Mouse (Mus musculus) embryonic facial prominence, embryonic 14.5 days (tissue): ENCODE data around the gene Dok1. TPM values are rescaled to one million over a fixed set of nuclear protein-coding genes. Genes with fewer than 3 reads are reported as not detected.

ENCODE experiments used
- ATAC-seq: fragments of 200-750 bp; cut with Nextera tagmentation; 2 replicates; pipeline ENCODE4 v1.8.0; 2017; ENCODE audit warnings: low read depth, moderate number of reproducible peaks, moderate TSS enrichment
- DNase-seq: peaks from one replicate; pipeline ENCODE4 v3.0.0-alpha.2; 2015; ENCODE audit warnings: low spot score
- H3K27ac ChIP-seq: fragments of 300-500 bp; sonication (generic); replicated peaks from 2 replicates; pipeline ENCODE4 v1.5.1; 2014; ENCODE audit warnings: low read depth, mild to moderate bottlenecking, low read length, moderate library complexity
- H3K27me3 ChIP-seq: fragments of 300-500 bp; sonication (generic); replicated peaks from 2 replicates; pipeline ENCODE4 v1.6.1; 2014; ENCODE audit warnings: low read length; ENCODE audit not compliant: control insufficient read depth, insufficient read depth
- H3K36me3 ChIP-seq: fragments of 300-500 bp; sonication (generic); 2 replicates; pipeline ENCODE4 v1.6.1; 2014; ENCODE audit warnings: low read length, mixed read lengths; ENCODE audit not compliant: control insufficient read depth, insufficient read depth
- H3K4me1 ChIP-seq: fragments of 300-500 bp; sonication (generic); 2 replicates; pipeline ENCODE4 v1.6.1; 2014; ENCODE audit warnings: antibody characterized with exemption, low read length; ENCODE audit not compliant: control insufficient read depth, insufficient read depth
- H3K4me2 ChIP-seq: fragments of 300-500 bp; sonication (generic); 2 replicates; pipeline ENCODE4 v1.6.1; 2014; ENCODE audit warnings: low read depth, mild to moderate bottlenecking, low read length, moderate library complexity, mixed read lengths
- H3K4me3 ChIP-seq: fragments of 300-500 bp; sonication (generic); 2 replicates; pipeline ENCODE4 v1.5.1; 2014; ENCODE audit warnings: low read depth, mild to moderate bottlenecking, low read length
- H3K9ac ChIP-seq: fragments of 300-500 bp; sonication (generic); 2 replicates; pipeline ENCODE4 v1.6.1; 2014; ENCODE audit warnings: low read depth, mild to moderate bottlenecking, low read length, moderate library complexity, mixed read lengths
- H3K9me3 ChIP-seq: fragments of 300-500 bp; sonication (generic); 2 replicates; pipeline ENCODE4 v1.6.1; 2016; ENCODE audit warnings: low read length; ENCODE audit not compliant: control insufficient read depth
- WGBS: fragments of 180-500 bp; shearing (Covaris S2); extraction: QIAGEN DNeasy Blood & Tissue Kit; methylation state at CpG from one replicate; pipeline ENCODE4 v1.1.7; 2014; 5-methylcytosine and 5-hydroxymethylcytosine counted together
- polyA plus RNA-seq: library from polyadenylated mRNA; unstranded; fragments of >200 nt; fragmentation: Nextera tagmentation; extraction: Ambion mirVana; gene quantifications from 2 replicates; pipeline ENCODE4 v1.2.1, GENCODE M21; 2014

Gene Dok1
- polyA plus RNA-seq, 1 experiment from 2014 or later, result 6.7 TPM

GRCm38 (mm10) chr6:83069488-83070246 is 36.4 kb upstream of the Dok1 start:
- Histone ChIP-seq H3K27ac (no peak overlapping the region), H3K9me3 (no peaks in the 10 kb centered on the region), H3K4me1 (peaks cover 5% of the 10 kb centered on the region), H3K9ac (peak overlapping the region; percentile 1; the same call in 1 of the 2 replicates), H3K27me3 (peaks cover 97% of the 10 kb centered on the region), H3K4me3 (peak overlapping the region; percentile 25), H3K4me2 (peak overlapping the region; percentile 42), H3K36me3 (no peaks in the 10 kb centered on the region)
- ATAC-seq (no peak; the same call in 1 of the 2 replicates), DNase-seq (no peak)
- WGBS, result 1% methylated on average over 37 of the region's 69 CpGs

GRCm38 (mm10) chr6:83068706-83069487 is 35.6 kb upstream of the Dok1 start:
- no peaks in the 10 kb centered on the region for H3K36me3 ChIP-seq
- H3K27ac ChIP-seq, result no peak overlapping the region
- no peak overlapping the region for H3K9ac ChIP-seq
- 2% methylated on average over 34 of the region's 81 CpGs for WGBS
- H3K4me1 ChIP-seq, result peaks cover 5% of the 10 kb centered on the region
- no peaks in the 10 kb centered on the region for H3K9me3 ChIP-seq
- no peak for ATAC-seq
- H3K4me2 ChIP-seq, result peak overlapping the region; percentile 31
- DNase-seq, result no peak
- peaks cover 97% of the 10 kb centered on the region for H3K27me3 ChIP-seq
- H3K4me3 ChIP-seq, result peak overlapping the region; percentile 25

- 6% methylated on average over 8 of the region's 8 CpGs for WGBS
- H3K9ac ChIP-seq, result no peak overlapping the region
- H3K27me3 ChIP-seq, result peaks cover 97% of the 10 kb centered on the region
- 0 out of 2 replicates have a peak overlapping the region, but pooled peaks have one; percentile 31 for H3K4me2 ChIP-seq
- no peak overlapping the region for H3K27ac ChIP-seq
- peak overlapping the region; percentile 21 for H3K4me3 ChIP-seq
- DNase-seq, result no peak
- ATAC-seq, result no peak
- no peaks in the 10 kb centered on the region for H3K9me3 ChIP-seq
- H3K36me3 ChIP-seq, result no peaks in the 10 kb centered on the region
- peaks cover 5% of the 10 kb centered on the region for H3K4me1 ChIP-seq
These were observed 35.0 kb upstream of the Dok1 start for GRCm38 (mm10) chr6:83068221-83068620.

GRCm38 (mm10) chr6:83066441-83066840 is 33.2 kb upstream of the Dok1 start:
- H3K9me3 ChIP-seq, result no peaks in the 10 kb centered on the region
- H3K27me3 ChIP-seq, result peaks cover 96% of the 10 kb centered on the region
- ATAC-seq (no peak), DNase-seq (no peak)
- no peaks in the 10 kb centered on the region for H3K36me3 ChIP-seq
- no peak overlapping the region for H3K4me3 ChIP-seq
- no peak overlapping the region for H3K27ac ChIP-seq
- 36% methylated on average over 6 of the region's 6 CpGs for WGBS
- peaks cover 5% of the 10 kb centered on the region for H3K4me1 ChIP-seq
- no peak overlapping the region for H3K4me2 ChIP-seq
- no peak overlapping the region for H3K9ac ChIP-seq

GRCm38 (mm10) chr6:83065995-83066394 is 32.7 kb upstream of the Dok1 start:
- Histone ChIP-seq H3K4me3 (no peak overlapping the region), H3K9ac (no peak overlapping the region), H3K27ac (no peak overlapping the region), H3K4me2 (no peak overlapping the region), H3K27me3 (peaks cover 91% of the 10 kb centered on the region), H3K4me1 (peaks cover 2% of the 10 kb centered on the region), H3K36me3 (no peaks in the 10 kb centered on the region), H3K9me3 (no peaks in the 10 kb centered on the region)
- WGBS, result 34% methylated on average over 8 of the region's 8 CpGs
- ATAC-seq (no peak), DNase-seq (no peak)

GRCm38 (mm10) chr6:83058725-83059124 is 25.5 kb upstream of the Dok1 start:
- Histone ChIP-seq H3K27me3 (peaks cover 20% of the 10 kb centered on the region), H3K4me2 (no peak overlapping the region), H3K27ac (no peak overlapping the region), H3K9me3 (no peaks in the 10 kb centered on the region), H3K36me3 (peaks cover 15% of the 10 kb centered on the region), H3K9ac (no peak overlapping the region), H3K4me1 (peaks cover 8% of the 10 kb centered on the region), H3K4me3 (no peak overlapping the region)
- 100% methylated on average over 2 of the region's 2 CpGs for WGBS
- ATAC-seq (no peak), DNase-seq (no peak)

- Histone ChIP-seq H3K9me3 (no peaks in the 10 kb centered on the region), H3K27me3 (peaks cover 12% of the 10 kb centered on the region), H3K27ac (no peak within 1 kb of the TSS), H3K4me2 (no peak within 1 kb of the TSS), H3K36me3 (peaks cover 15% of the 10 kb centered on the region), H3K9ac (no peak within 1 kb of the TSS), H3K4me1 (peaks cover 12% of the 10 kb centered on the region), H3K4me3 (no peak within 1 kb of the TSS)
- peak; percentile 54 for DNase-seq
- ATAC-seq, result no peak
- 44% methylated on average over 3 of the region's 3 CpGs for WGBS
These were observed 24.5 kb upstream of the Dok1 start, which contains the start of gene Dqx1 for GRCm38 (mm10) chr6:83057790-83058189. Gene Dqx1 (plus strand): TSS chr6:83057844.

GRCm38 (mm10) chr6:83054871-83055431 is 21.7 kb upstream of the Dok1 start, which contains the start of gene Htra2:
Gene Htra2 (minus strand): TSS chr6:83055273.
- DNase-seq (no peak), ATAC-seq (peak; percentile 16)
- H3K27me3 ChIP-seq, result no peaks in the 10 kb centered on the region
- peaks cover 36% of the 10 kb centered on the region for H3K36me3 ChIP-seq
- no peaks in the 10 kb centered on the region for H3K9me3 ChIP-seq
- under 1% methylated on average over 34 of the region's 50 CpGs for WGBS
- H3K27ac ChIP-seq, result peak within 1 kb of the TSS; percentile 87
- peak within 1 kb of the TSS; percentile 82 for H3K4me2 ChIP-seq
- H3K4me1 ChIP-seq, result peaks cover 17% of the 10 kb centered on the region
- peak within 1 kb of the TSS; percentile 94 for H3K4me3 ChIP-seq
- H3K9ac ChIP-seq, result peak within 1 kb of the TSS; percentile 92
